In genomic region chr7:112389611-112390251, GRCm38 (mm10) we compare ENCODE assay signal across 11 mouse cellular contexts. TPM values are rescaled to one million over a fixed set of nuclear protein-coding genes. Genes with fewer than 3 reads are reported as not detected.
DNase-seq lines count a peak whose midpoint lies in the region; ATAC-seq lines count a peak whose summit lies in the region.
"Had no signal": no experiment of that assay in that cellular context is flagged by ENCODE, and none has a peak within 500 bp of the region (broad histone marks: within the 10 kb centered on the region; RNA-seq: fewer than 3 reads in every experiment).

No protein-coding gene starts in this region.

- no peaks in the 10 kb centered on the region for H3K27me3 ChIP-seq in kidney, embryonic 16.5 days (ENCODE audit: insufficient read depth, low read length)
- peaks cover 28% of the 10 kb centered on the region for H3K27me3 ChIP-seq in forebrain, embryonic 10.5 days (ENCODE audit: poor library complexity, severe bottlenecking)
- no peaks in the 10 kb centered on the region for H3K27me3 ChIP-seq in limb, embryonic 10.5 days (ENCODE audit: low read depth, poor library complexity, severe bottlenecking)
- H3K27me3 ChIP-seq in neural tube, embryonic 15.5 days (replicated peaks): no peaks in the 10 kb centered on the region

- no peaks in the 10 kb centered on the region for H3K36me3 ChIP-seq in kidney, embryonic 16.5 days (ENCODE audit: insufficient read depth, low read length)
- H3K36me3 ChIP-seq in forebrain, embryonic 10.5 days (replicated peaks): no peaks in the 10 kb centered on the region
- H3K36me3 ChIP-seq in limb, embryonic 10.5 days: no peaks in the 10 kb centered on the region
- no peaks in the 10 kb centered on the region for H3K36me3 ChIP-seq in neural tube, embryonic 15.5 days

- peak overlapping the region; percentile 15; the same call in 1 of the 2 replicates for H3K4me2 ChIP-seq in kidney, embryonic 16.5 days (replicated peaks; ENCODE audit: low read depth, low read length)
- peak overlapping the region; percentile 30 for H3K4me2 ChIP-seq in neural tube, embryonic 15.5 days

- H3K9ac ChIP-seq in kidney, embryonic 16.5 days (replicated peaks; ENCODE audit: low read length): no peak overlapping the region
- H3K9ac ChIP-seq in neural tube, embryonic 15.5 days (replicated peaks): no peak overlapping the region
- H3K9ac ChIP-seq: liver, embryonic 14.5 days had no signal

- H3K4me3 ChIP-seq in kidney, embryonic 16.5 days (ENCODE audit: low read length): no peak overlapping the region
- H3K4me3 ChIP-seq in forebrain, embryonic 10.5 days: no peak overlapping the region
- H3K4me3 ChIP-seq in limb, embryonic 10.5 days: no peak overlapping the region
- no peak overlapping the region for H3K4me3 ChIP-seq in neural tube, embryonic 15.5 days (replicated peaks)

- peak overlapping the region; percentile 68 for H3K27ac ChIP-seq in kidney, embryonic 16.5 days (ENCODE audit: low read length)
- peak overlapping the region; percentile 71 for H3K27ac ChIP-seq in forebrain, embryonic 10.5 days
- H3K27ac ChIP-seq in limb, embryonic 10.5 days: peak overlapping the region; percentile 82
- peak overlapping the region; percentile 63 for H3K27ac ChIP-seq in neural tube, embryonic 15.5 days (replicated peaks)
- H3K27ac ChIP-seq: liver, embryonic 14.5 days had no signal

- ATAC-seq in kidney, embryonic 16.5 days (ENCODE audit: low FRiP score, low TSS enrichment): peak; percentile 46; the same call in 1 of the 2 replicates
- peak; percentile 57 for ATAC-seq in neural tube, embryonic 15.5 days (ENCODE audit: low FRiP score)

- peaks cover 46% of the 10 kb centered on the region for H3K4me1 ChIP-seq in kidney, embryonic 16.5 days (ENCODE audit: insufficient read depth, low read length)
- H3K4me1 ChIP-seq in forebrain, embryonic 10.5 days: peaks cover 45% of the 10 kb centered on the region
- peaks cover 54% of the 10 kb centered on the region for H3K4me1 ChIP-seq in limb, embryonic 10.5 days
- H3K4me1 ChIP-seq in neural tube, embryonic 15.5 days: peaks cover 36% of the 10 kb centered on the region

- WGBS in kidney, embryonic 16.5 days: 25% methylated on average over 6 of the region's 6 CpGs
- WGBS in forebrain, embryonic 10.5 days: 56% methylated on average over 6 of the region's 6 CpGs
- 50% methylated on average over 6 of the region's 6 CpGs for WGBS in limb, embryonic 10.5 days
- WGBS in neural tube, embryonic 15.5 days: 17% methylated on average over 6 of the region's 6 CpGs

- DNase-seq in kidney, postnatal 25 days: no peak
- no peak for DNase-seq in forebrain, embryonic 10.5 days (ENCODE audit: extremely low spot score, low spot score)
- DNase-seq in limb, embryonic 10.5 days (ENCODE audit: low spot score): no peak
- DNase-seq in cerebellum, postnatal 14 days: no peak
- DNase-seq in thymus, postnatal 14 days: no peak
- DNase-seq in gastrocnemius, postnatal 4 days (ENCODE audit: low spot score in 2 of 2): no peak
- DNase-seq: cerebellum, adult 9-11 months; kidney, postnatal 14 days had no signal

- no peaks in the 10 kb centered on the region for H3K9me3 ChIP-seq in kidney, embryonic 16.5 days (ENCODE audit: low read length)
- no peaks in the 10 kb centered on the region for H3K9me3 ChIP-seq in forebrain, embryonic 10.5 days
- H3K9me3 ChIP-seq in limb, embryonic 10.5 days (replicated peaks): no peaks in the 10 kb centered on the region
- no peaks in the 10 kb centered on the region for H3K9me3 ChIP-seq in neural tube, embryonic 15.5 days (replicated peaks)

RNA-seq across cellular contexts. Expression of gene Parva, which starts 37.6 kb away (rescaled TPM):
- polyA plus RNA-seq in kidney, embryonic 16.5 days (2015; fragmentation: Nextera tagmentation; extraction: Ambion mirVana): 120 and 126 TPM in 2 replicates
- 51.6 and 54.7 TPM in 2 replicates for polyA plus RNA-seq in forebrain, embryonic 10.5 days (2016; fragmentation: Nextera tagmentation; extraction: Ambion mirVana)
- polyA plus RNA-seq in limb, embryonic 10.5 days (2016; fragmentation: Nextera tagmentation; extraction: Ambion mirVana): 49.6 and 64.3 TPM in 2 replicates
- polyA plus RNA-seq in neural tube, embryonic 15.5 days (2015; fragmentation: Nextera tagmentation; extraction: Ambion mirVana): 23.7 and 33.5 TPM in 2 replicates
- 10 to 100 TPM; 73.8 to 77.9 TPM for total RNA-seq in gastrocnemius, postnatal 4 days (2021)
